Mouse (Mus musculus) adrenal gland, adult (tissue): ENCODE measurements around the gene Btn1a1.

Experiments used
- DNase-seq, 2 experiments: peaks; one replicate each; pipeline ENCODE4 v3.0.0; 2022 to 2023; ENCODE audit warnings: low spot score in 1 of 2; ENCODE audit not compliant: inconsistent age in 2 of 2

The Btn1a1 gene

GRCm38 (mm10) chr13:23488400-23489322 lies 23.0 kb upstream of the Btn1a1 start, which contains the start of gene Btn2a2:
Gene Btn2a2, minus strand, starts transcription at chr13:23488857.
- peak; percentile 59 to 85 for DNase-seq

GRCm38 (mm10) chr13:23485271-23485670 lies 19.6 kb upstream of the Btn1a1 start:
- DNase-seq = no peak

- DNase-seq = no peak
Measured at GRCm38 (mm10) chr13:23483153-23483552, 17.5 kb upstream of the Btn1a1 start.

- DNase-seq = no peak
Measured at GRCm38 (mm10) chr13:23475658-23476057, 10.0 kb upstream of the Btn1a1 start.

- DNase-seq = peak; percentile 54 to 93
Measured at GRCm38 (mm10) chr13:23466911-23467310, 1.2 kb upstream of the Btn1a1 start.

GRCm38 (mm10) chr13:23466306-23466705 lies 605 bp upstream of the Btn1a1 start:
- DNase-seq = no peak

- no peak for DNase-seq
Measured at GRCm38 (mm10) chr13:23464841-23465366, 797 bp downstream of the Btn1a1 start.

- DNase-seq = peak; percentile 31 to 76
Measured at GRCm38 (mm10) chr13:23464224-23464637, 1.5 kb downstream of the Btn1a1 start.

- DNase-seq = peak; percentile 65 to 95
Measured at GRCm38 (mm10) chr13:23463381-23464223, 2.1 kb downstream of the Btn1a1 start.

GRCm38 (mm10) chr13:23462669-23463068 lies 3.0 kb downstream of the Btn1a1 start:
- DNase-seq = no peak

GRCm38 (mm10) chr13:23462063-23462462 lies 3.6 kb downstream of the Btn1a1 start:
- no peak for DNase-seq

GRCm38 (mm10) chr13:23459264-23459846 lies 6.3 kb downstream of the Btn1a1 start:
- DNase-seq = no peak

GRCm38 (mm10) chr13:23453926-23454325 lies 11.8 kb downstream of the Btn1a1 start:
- no peak for DNase-seq

- peak; percentile 83 to 98 for DNase-seq
Measured at GRCm38 (mm10) chr13:23453362-23453862, 12.3 kb downstream of the Btn1a1 start.

GRCm38 (mm10) chr13:23450398-23450797 lies 15.3 kb downstream of the Btn1a1 start:
- peak; percentile 87 to 98 for DNase-seq

GRCm38 (mm10) chr13:23449235-23450095 lies 16.2 kb downstream of the Btn1a1 start:
- peak; percentile 50 to 85 for DNase-seq

- no peak for DNase-seq
Measured at GRCm38 (mm10) chr13:23448758-23449157, 16.9 kb downstream of the Btn1a1 start.

- DNase-seq = peak; percentile 84 to 97
Measured at GRCm38 (mm10) chr13:23446498-23446952, 19.2 kb downstream of the Btn1a1 start.

- DNase-seq = peak; percentile 90 to 99
Measured at GRCm38 (mm10) chr13:23445561-23446320, 20.0 kb downstream of the Btn1a1 start.
